Mouse (Mus musculus): ENCODE measurements around the gene Ndst4.

Gene Ndst4

DNA sequence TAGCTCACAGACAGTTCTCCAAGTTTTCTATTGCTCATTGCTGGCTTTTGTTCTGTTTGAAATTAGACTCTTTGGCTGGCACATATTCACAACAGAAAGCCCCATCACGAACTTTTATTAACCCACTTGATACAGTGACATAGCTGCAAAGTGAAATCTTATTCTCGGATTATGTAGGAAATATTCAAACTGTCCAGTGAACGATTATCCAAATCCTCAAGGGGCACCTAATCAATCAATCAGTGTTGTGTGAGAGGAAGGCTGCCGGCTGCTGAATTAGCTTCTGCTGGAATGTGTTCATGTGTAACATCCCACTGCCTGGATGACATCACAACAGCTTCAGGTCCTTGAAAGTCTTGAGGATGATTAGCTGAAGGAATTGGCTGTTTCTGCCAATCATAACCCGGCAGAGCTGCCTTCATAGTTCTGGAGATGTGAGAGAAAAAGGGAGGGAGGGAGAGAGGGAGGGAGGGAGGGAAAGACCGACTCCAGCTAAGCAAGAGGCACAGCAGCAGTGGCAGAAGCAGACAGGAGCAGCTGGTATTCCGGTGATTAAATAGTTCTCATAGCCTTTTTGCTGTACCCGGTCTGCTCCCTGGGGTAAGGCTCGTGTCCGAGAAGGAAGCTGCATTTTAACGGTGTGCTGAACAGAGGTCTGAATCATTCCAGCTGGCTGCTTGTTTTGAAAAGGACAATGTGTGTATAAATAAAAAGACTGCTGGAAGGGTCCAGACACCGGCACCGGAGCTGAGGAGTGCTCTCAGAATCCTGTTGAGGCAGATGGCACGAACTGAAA, at the start of gene Ndst4:
Gene Ndst4 (plus strand): TSS at position 476 of the 796 bp plus-strand sequence.
- peak; percentile 17 for DNase-seq (ENCODE audit: low spot score)

DNA sequence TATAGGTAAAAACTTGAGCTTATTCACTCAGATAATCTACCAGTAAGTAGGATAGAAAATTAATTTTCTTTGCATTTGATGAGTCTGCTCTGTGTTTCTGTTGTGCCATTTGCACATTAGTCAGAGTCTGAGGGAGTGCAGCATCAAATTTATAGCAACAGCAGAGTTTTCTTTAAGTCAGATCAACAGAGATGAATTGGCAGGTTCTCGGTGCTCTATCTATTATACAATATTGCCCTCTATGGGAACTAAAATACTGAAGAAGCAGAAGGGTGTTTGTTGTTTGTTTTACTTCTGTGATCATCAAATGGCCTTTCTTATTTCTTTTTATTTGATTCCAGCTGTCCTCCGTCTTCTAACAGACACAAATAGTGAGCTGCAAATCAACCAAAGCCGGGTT, 6.4 kb upstream of the Ndst4 start:
- no peak for DNase-seq (ENCODE audit: low spot score)

- DNase-seq (ENCODE audit: low spot score): peak; percentile 29
Observed at GRCm38 (mm10) chr3:125406456-125406855, 2.6 kb downstream of the Ndst4 start.

DNA sequence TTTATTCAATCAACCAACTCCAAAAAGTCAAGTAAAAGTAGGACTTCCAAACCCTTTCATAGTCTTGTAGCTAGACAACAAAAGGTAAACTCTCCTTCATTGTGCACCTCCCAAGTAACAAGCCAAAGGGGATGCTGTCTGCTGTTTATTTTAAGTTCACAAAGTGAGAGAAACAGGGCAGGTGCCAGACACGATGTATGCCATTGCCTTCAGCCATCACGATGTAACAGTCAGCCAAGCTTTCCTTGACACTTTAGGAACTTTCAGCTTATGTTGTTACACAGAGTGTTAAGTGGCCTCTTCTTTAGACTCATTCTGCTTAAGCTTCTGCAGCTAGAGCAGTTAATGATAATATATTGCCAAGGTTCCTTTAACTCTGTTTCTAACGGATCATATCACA, 3.1 kb downstream of the Ndst4 start:
- DNase-seq (ENCODE audit: low spot score): no peak

DNA sequence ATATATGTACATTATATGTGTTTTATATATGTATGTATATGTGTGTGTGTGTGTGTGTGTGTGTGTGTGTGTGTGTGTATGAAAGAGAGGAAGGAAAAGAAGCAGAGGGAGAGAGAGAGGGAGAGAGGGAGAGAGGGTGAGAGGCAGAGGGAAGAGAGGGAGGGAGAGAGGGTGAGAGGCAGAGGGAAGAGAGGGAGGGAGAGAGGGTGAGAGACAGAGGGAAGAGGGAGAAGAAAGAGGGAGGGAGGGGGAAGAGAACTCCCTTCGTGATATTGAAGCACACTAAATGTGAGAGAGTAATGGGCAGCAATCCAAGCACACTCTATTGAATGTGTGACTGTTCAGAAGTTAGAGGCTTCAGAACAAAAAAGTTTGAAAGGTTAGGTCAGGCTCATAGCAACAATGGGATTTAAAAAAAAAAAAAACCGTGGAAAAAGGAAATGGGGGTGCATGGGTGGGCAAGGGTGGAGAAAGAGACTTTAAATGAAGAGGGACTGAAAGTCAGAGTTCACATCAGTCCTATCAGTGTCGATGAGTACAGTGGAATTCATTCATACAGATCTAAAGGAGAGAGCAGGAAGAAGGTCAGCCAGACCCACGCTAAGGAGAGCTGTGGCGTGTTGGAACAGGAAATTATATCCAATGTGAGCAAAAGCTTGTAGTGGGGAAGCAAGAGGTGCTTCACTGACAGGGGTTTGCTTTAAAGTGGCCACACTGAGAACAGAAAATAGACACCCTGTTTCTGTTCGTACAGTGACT, 63.2 kb downstream of the Ndst4 start:
- no peak for DNase-seq (ENCODE audit: low spot score)

DNA sequence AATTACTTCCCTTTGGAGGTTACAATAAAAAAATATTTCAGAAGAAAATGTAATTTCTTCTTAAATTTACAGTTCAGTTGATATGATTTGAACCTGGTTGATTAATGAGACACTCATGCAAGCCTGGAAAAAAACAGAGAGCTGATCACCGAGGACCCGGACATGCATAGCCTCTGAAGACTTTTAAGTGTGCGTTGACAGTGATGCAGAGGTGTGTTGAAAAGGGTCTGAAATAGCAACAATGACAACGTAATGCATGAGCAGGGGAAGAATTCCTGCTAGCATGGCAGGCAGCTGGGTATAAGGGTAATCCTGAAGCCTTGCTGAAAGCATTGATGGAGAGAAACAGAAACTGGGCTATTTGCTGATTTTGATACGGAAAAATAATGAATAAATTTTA, 106.2 kb downstream of the Ndst4 start:
- no peak for DNase-seq (ENCODE audit: low spot score)

DNA sequence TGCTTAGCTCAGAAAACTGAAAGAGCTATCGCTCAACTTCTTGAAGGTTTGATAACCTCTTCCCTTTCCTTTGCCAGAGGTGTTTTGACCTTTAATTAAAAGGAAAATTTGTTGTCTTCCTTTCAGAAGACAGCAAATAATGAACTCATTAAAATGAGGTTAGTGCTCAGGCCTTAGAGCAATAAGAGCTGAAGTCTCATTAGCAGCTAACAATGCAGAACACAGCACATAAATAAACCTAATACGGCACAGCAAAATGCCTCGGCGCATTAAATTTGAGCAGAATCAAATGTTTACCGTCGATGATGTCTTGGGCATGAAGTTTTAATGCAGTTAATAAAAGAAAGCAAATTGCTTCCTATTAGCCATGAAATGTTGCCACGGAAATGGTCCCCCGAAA, 129.5 kb downstream of the Ndst4 start:
- DNase-seq (ENCODE audit: low spot score): no peak

- no peak for DNase-seq (ENCODE audit: low spot score)
Observed at GRCm38 (mm10) chr3:125570602-125571001, 166.7 kb downstream of the Ndst4 start.

DNA sequence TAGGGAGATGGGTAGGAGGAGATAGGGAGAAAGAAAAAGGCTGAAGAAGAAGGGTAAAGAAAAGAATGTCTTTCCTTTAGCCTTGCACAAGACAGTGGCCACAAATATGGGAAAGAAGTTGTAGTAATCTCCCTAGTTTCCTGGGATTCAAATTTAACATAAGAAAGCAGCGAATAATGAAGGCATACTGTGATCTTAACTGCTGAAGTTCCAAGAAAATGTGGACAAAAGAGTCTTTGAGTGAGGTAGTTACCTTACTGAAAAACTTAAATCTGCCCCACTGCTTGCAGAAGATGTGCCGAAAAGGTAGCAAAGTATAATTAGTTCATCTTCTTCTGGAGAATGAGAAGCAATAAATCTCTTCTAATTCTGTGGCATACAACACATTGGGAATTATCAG, 228.4 kb downstream of the Ndst4 start:
- no peak for DNase-seq (ENCODE audit: low spot score)

DNA sequence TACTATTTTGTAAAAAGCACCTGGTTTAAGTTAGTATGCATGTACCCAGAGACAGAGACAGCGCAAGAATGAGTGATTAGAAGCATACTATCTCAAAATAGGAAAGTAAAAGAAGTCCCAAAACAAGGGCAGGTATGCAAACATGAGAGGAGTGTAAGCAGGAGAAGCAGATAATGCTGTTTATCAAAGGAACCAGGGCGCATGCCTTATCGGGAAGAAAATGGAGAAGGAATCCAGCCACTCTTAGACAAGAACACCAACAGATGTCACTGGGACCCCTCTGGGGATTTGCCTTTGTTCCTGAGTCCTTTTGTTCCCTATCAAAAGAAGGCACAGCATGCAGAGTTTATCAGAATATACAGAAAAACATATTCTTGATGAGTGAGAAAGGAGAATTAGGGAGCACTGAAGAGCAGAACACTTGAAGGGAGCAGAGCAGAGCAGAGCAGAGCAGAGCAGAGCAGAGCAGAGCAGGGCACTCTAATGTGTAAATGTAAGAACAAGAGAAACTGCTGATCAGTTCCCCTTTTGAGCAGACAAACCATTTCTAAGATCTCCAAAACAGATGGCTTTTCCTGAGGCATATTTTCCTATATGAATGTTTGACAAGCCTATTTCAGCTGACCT, 251.2 kb downstream of the Ndst4 start:
- no peak for DNase-seq (ENCODE audit: low spot score)

- DNase-seq (ENCODE audit: low spot score): no peak
Observed at GRCm38 (mm10) chr3:125660114-125660717, 256.3 kb downstream of the Ndst4 start.

DNA sequence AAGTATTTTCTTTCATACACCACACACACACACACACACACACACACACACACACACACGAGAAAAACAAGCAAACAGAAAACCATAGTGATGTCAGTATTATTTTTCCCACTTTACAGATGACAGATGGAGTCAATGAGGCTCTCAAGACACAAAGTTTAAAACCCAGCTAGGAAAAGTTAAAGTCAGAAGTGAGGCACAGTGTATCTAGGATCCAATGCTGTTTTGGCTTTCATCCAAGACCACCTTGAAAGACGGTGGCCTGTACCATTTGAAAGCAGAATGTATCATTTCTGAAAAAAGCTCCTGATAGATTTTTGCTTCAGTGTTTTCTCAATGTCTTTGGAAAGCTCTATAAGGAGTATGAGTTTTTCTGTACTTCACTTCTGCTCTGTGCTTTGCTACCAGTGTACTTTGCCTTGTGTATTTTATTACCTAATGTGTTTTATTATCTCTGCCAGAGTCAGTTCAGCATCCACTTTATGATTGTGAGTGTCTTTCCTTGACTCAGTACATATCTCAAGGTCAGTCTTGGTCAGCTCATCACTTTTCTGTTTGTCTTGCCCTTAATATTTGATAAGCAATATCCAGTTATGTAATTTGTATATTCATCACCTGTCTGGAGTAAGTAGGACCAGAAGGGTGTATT, 257.1 kb downstream of the Ndst4 start:
- DNase-seq (ENCODE audit: low spot score): no peak

- no peak for DNase-seq (ENCODE audit: low spot score)
Observed at GRCm38 (mm10) chr3:125673997-125674794, 270.3 kb downstream of the Ndst4 start.

GRCm38 (mm10) chr3:125675211-125675896, 271.5 kb downstream of the Ndst4 start:
- DNase-seq (ENCODE audit: low spot score): no peak

GRCm38 (mm10) chr3:125678924-125679323, 275.0 kb downstream of the Ndst4 start:
- peak; percentile 6 for DNase-seq (ENCODE audit: low spot score)

DNA sequence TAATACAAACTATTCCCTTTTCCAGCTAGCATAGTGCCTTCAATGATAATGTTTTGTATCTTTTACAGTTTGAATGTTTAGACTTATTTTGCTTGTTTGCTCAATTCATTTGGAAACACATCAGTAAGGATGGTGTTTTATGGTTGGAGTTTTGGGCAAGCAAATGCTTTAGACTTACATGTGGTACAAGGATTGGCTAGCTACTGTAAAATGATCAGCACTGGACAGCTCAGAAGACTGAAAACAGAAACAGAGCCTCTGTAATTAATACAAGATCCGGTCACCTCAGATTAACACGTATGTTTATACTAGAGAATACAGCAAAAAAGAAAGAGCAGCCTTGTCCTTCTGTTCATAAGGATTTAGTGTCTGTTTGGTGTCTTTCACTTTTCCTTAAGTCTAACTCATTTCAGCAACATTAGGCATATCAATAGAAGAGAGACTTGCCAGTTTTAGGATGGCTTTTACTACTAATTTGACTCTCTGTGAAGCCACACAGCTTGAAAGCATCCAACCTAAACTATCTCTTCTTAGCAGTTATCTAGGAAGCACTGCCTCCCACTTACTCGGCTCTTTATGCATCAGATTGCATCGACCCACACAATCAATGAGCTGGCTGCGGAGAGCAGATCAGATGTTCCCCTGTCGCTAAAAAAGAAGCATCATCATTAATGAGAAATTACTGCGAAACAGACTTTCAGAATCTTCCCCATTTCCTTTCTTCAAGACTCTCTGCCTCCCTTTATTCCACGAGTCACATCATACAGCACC, 279.8 kb downstream of the Ndst4 start:
- peak; percentile 36 for DNase-seq (ENCODE audit: low spot score)

- DNase-seq (ENCODE audit: low spot score): no peak
Observed at GRCm38 (mm10) chr3:125684583-125684982, 280.7 kb downstream of the Ndst4 start.

DNA sequence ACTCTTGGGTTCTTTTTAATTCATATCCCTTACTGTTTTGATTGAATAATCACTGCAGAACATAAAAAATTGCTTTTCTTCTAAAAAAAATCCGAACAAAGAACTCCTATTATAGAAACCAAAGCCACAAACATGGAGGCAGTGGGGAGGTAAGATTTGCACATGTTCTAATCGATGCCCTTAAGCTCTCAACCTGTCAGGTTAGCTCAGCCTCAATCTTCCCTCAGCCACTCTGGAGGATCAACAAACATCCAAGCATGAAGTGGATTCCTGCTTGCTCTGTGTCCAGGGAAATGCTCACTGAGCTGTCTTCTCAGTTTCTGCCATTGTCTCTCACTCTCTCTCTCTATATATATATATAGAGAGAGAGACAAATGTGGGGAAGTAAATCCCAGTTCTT, 283.7 kb downstream of the Ndst4 start:
- DNase-seq (ENCODE audit: low spot score): no peak

DNA sequence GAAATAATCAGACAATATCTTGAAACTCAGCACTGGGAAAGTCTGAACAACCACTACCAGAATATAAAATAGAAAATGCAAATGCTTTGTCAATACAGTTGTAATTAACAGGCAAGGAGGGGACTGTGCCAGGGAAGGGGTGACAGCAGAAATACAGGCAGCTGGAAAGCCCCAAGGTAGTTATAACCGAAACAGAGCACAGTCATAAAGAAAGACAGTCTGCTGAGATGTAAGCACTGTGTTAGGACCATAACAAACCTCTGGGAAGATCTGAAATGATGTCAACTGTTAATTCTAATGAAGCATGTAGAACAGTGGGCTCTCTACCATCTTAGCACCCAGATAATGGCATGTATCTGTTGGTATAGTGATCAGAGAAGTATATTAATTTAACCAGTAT, 287.1 kb downstream of the Ndst4 start:
- DNase-seq (ENCODE audit: low spot score): no peak

GRCm38 (mm10) chr3:125722953-125723352, 319.1 kb downstream of the Ndst4 start:
- DNase-seq (ENCODE audit: low spot score): no peak
